Mouse (Mus musculus) left cerebral cortex, adult 8-10 months (tissue): ENCODE results near the gene Gcn1l1. TPM values are rescaled to one million over a fixed set of nuclear protein-coding genes. Genes with fewer than 3 reads are reported as not detected.

Source experiments
- DNase-seq, 2 experiments: peaks; one replicate each; pipeline ENCODE4 v3.0.0; 2022; ENCODE audit warnings: low spot score in 2 of 2
- total RNA-seq, 4 experiments: library from RNA; stranded (reverse); gene quantifications; 2 replicates each; pipeline ENCODE4 v1.2.4; 2022

Gcn1l1 gene
- total RNA-seq, 4 experiments from 2014 or later, result 60.7 to 71.6 (median 61.4) TPM

DNA sequence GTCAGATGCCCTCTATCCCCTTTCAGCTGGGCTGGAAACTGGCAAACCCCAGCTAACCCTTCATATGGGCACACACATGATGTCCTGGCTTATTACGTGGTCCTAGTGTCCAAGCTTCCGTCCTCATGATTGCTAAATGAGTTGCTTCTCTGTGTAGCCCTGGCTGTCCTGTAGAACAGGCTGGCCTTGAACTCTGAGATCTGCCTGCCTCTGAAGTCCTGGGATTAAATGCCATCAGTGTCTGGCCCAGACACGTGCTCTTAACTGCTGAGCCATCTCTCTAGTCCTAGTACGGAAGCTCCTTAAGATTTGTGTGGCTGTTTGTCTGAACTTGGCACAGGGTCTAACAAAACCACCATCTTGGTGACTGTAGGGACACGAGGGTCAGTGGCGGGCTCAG lies 38.5 kb downstream of the Gcn1l1 start:
- no peak for DNase-seq

GRCm38 (mm10) chr5:115611566-115611965 lies 46.5 kb downstream of the Gcn1l1 start:
- no peak for DNase-seq

DNA sequence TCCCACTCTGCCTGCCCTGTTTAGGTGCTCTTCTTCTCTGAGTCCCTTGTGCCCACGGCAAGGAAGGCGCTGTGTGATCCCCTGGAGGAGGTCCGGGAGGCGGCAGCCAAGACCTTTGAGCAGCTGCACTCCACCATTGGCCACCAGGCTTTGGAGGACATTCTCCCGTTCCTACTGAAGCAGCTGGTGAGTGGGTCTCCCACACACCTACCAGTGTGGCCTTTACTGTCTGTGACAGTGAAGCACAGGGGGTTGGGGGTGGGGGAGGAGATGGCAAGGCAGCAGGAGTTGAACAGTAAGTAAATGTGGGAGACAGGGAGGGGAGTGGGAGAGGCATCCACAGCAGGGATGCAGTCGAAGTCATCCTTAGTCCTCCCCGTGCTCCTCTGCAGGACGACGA lies 48.3 kb downstream of the Gcn1l1 start:
- peak in 1 of 2 experiments; percentile 60 for DNase-seq

DNA sequence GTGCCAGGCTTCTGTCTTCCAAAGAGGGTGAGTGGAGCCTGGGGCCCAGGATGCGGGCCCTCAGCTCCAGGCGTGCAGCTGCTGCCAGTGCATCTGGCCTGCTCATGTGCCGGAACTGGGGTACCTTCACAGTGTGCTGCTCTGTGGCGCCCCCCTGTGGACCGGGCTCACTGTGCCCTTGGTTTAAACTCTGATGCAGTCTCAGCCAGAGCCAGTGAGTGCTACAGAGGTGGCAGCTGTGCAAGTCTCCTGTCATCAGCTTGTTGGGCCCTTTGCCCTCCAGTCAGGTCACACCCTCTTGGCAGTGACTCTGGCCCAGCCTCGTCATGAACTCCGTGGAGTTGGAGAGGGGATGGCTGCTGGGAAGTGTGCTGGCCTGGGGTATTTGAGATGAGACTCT lies 49.9 kb downstream of the Gcn1l1 start:
- no peak for DNase-seq

DNA sequence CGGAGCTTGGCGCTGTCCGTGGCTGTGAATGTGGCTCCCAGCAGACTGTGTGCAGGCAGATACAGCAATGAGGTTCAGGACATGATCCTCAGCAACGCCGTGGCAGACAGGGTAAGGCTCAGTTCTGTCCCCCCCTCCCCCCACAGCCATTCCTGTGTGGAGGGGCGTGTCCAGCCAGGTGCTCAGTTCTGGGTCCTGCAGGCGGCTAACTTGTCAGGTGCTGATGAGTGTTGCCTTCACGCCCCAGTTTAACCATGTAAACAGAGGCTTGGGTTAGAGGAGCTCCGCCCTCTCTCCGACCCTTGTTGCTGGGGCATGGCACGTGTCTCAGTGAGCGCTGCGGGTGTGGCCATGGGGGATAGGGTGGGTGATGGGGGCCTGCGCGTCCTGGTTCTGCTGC lies 54.6 kb downstream of the Gcn1l1 start:
- DNase-seq, result no peak

DNA sequence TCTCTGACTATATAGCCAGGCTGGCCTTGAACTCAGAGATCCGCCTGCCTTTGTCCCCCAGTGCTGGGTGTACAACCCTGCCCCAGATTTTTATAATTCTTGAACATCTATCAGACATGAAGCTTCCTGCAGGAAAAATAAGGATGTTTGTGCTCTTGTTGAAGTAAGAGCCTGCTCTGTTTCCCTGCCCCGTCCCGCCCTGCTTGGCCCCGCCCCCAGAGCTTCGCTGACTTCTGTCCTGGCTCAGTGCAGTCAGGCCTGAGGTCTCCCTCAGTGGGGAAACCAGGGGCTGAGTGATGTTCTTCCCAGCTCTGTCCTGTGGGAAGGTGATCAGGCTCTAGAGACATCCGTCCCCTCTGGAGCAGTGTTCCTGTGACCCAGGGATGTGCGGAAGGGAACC lies 57.6 kb downstream of the Gcn1l1 start:
- no peak for DNase-seq

DNA sequence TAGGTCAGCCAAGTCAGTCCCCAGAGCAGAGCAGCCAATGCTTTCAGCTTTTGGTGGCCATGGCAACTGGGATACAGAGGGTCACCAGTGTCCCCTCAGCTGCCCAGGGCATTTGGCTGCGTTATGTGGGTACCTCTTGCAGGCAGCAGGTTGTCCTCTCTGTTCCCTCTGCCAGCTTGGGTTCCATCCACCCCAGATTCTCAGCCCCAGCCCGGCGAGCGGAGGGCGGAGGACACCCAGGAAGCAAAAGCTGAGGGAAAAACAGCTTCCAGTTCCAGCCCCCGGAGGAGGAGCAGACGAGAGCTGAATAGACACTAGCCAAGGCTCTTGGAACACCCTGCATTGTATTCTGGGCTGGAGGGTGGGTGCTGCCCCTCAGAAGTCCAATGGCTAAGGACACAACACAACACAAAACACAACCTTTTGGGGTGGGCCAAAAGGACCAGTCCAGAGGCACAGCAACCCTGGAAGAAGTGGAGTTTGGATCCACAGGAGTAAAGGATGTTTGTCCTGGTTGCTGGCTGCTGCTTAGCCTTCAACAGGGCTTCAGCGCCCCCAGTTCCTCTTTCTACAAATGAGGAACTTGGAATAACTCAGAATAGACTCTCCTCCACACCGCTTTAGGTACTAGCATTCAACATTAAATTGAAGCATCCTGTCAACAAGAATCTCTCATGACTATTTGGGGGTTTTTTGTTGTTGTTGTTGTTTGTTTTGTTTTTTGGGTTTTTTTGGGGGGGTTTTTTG lies 58.8 kb downstream of the Gcn1l1 start:
- DNase-seq, result no peak

- DNase-seq, result no peak
Measured at GRCm38 (mm10) chr5:115626237-115626886, 61.3 kb downstream of the Gcn1l1 start.

DNA sequence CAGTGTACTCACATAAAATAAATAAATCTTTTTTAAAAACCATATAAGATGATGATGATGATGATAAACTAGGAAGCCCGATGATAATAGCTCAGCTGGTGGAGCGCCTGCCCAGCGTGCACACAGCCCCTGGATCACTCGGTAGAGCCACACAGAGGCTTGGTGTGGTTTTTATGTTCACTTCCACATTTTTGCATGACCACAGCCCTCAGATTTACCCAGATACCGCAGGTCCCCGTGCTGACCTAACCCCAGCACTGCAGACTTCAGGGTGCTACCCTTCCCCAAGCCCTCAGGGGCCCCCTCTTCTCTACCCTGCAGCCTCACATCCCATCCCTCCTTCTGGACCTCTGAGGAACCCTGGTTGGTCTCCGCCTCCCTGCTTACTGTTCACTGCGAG lies 63.0 kb downstream of the Gcn1l1 start:
- no peak for DNase-seq

- DNase-seq, result no peak
Measured at GRCm38 (mm10) chr5:115629672-115630071, 64.6 kb downstream of the Gcn1l1 start.

DNA sequence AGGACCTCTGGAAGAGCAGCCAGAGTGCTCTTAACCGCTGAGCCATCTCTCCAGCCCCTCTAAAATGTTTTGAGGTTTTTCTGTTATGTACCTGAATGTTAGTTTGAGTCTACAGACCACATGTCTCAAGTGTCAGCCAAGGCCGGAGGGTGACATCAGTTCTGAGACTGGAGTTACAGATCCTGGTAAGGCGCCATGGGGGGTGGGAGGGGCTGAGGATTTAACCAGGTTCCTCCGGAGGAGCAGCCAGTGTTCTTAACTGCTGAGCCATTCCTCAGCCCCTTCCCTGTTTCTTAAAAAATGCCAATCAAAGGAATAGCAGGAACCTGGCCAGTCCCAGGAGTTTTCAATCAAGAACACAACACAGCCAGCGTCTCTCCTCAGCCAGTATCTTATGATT lies 65.2 kb downstream of the Gcn1l1 start:
- no peak for DNase-seq

- DNase-seq, result peak; percentile 74 to 88
Measured at GRCm38 (mm10) chr5:115631505-115632357, 66.7 kb downstream of the Gcn1l1 start, which contains the start of gene Rab35. TSS of gene Rab35 (plus strand) at chr5:115631908.

DNA sequence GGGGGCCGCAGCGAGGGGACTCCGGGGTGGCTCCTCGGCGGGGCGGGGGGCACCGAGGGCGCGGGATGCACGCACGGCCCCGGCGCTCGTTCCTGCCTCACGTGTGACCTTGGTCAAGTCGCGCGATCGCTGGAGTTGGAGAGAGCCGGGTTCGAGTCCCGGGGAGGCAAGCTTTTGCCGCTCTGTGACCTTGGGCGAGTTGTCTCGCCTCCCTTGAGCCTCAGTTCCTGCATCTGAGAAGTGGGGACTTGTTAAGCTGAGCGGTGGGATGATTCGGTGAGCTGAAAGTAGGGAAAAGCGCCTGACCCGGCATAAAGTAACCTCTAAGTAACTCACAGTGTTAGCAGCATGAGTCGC lies 67.3 kb downstream of the Gcn1l1 start:
- DNase-seq, result no peak

DNA sequence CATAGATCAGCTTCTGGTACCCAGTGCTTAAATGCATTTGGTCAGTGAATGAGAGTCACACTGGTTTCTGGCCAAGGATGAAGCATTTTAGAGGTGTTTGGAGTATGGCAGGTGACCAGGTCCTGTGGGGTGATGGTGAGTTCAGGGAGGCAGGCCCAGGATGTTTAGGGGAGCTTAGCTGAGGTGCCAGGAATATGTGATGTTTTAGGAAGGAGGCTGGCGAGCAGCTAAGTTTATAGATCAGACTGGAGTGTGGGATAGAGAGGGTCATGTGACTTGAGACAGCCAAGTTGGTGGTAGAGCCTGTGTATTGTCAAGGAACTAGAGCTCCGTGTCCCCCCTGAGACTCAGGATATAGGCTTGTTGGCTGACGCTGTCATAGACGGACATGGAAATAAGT lies 68.0 kb downstream of the Gcn1l1 start:
- DNase-seq, result no peak

DNA sequence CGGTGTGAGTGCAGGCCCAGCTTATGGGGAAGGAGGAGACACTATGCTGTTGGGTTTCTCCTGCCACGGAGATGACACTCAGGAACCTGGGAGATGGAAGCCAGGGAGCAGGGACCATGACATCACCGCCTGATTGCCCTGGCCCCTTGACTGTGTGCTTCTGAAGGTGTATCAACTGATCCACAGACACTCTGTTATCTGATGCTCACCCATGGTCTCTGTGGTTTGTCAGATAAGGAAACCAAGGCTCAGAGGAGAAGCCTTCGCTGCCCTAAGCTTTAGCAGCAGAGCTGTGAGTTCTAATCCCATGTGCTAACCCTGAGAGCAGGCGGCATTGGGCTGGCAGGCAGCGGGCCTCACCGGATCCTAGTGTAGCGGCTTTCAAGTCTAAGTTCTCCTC lies 69.0 kb downstream of the Gcn1l1 start:
- DNase-seq, result no peak

GRCm38 (mm10) chr5:115635536-115635935 lies 70.5 kb downstream of the Gcn1l1 start:
- DNase-seq, result no peak

- no peak for DNase-seq
Measured at GRCm38 (mm10) chr5:115644192-115644591, 79.1 kb downstream of the Gcn1l1 start.

DNA sequence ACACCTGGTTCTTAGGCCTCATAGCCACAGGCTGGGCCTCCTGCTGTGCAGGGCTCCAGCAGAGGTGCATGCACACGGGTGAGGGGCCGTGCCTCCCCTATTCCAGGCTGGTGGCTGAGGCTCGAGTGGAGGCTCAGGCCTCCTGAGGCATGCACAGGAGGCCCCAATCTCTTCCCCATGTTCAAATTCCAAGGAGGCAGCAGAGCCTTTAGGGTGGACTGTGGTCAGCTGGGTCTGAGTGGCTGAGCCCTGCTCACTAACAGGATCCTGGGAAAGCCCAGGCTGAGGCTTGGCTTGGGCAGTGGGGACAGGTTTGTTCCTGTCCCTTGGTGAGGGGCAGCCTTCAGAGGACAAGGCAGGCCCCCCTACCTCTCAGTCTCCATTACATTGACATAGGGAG lies 83.8 kb downstream of the Gcn1l1 start:
- DNase-seq, result no peak

DNA sequence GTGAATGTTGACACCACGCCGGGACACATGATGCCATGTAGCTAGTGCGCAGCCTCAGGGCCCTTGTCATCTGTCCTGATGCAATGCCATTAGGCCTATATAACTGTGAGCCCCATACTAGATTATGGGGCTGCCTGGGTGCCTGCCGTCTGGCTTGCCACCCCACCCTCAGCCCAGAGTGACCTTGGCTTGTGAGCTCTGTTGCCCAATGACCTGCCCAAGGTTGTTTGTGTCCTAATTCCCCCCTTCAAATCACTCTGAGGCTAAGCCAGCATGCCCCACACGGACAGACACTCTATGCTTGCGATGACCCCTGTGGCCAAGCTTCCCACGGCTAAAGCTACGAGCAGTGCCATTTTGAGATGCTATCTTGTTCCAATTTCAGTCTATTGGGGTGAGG lies 84.6 kb downstream of the Gcn1l1 start:
- no peak for DNase-seq

DNA sequence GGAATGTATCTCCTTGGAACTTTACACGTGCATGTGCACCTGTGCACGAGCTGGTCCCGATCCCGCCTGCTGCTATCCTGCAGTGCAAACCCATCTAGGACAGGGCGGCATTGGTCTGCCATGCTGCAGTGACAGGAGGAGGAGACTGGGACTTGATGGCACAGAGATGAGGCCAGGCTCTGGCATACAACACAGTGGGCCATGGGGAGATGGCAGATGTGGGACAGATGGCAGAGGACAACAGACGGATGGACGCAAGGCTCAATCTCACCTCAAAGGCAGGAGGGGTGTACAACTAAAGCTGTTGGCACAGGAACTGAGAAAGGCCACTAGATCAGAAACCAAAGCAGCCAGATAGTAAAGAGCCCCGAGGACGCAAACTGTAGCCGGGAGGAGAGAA lies 85.8 kb downstream of the Gcn1l1 start:
- no peak for DNase-seq

GRCm38 (mm10) chr5:115651821-115652220 lies 86.8 kb downstream of the Gcn1l1 start:
- DNase-seq, result no peak
